Mouse (Mus musculus) thymus, postnatal 10 days (tissue): ENCODE measurements at regions not wholly inside any gene's neighbourhood (a gene's known extent, or its start where the extent isn't known, plus 50 kb on each side); places are given as distances from the start of the nearest gene placed in this dataset.

Experiments used
- DNase-seq, 2 experiments: peaks; one replicate each; pipeline ENCODE4 v3.0.0; 2021; ENCODE audit warnings: low spot score in 2 of 2

DNA sequence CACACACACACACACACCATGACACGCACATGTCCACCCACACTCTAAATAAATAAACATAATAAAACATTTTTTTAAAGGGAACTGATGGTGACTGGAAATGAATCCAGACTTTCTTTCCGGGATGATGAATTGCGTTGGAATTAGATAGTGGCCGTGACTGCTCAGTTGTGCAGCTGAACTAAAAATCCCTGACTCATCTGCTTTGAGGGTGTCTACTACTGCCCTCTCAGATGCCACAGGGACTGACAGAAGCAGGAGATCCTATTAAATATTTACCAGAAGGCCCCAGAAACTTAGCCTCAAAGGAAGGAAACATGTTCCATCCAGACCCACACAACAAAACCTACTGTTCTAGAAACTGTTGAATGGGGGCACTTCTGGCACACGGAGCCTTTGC, 65.7 kb downstream of the Polr2m start:
- no peak for DNase-seq

DNA sequence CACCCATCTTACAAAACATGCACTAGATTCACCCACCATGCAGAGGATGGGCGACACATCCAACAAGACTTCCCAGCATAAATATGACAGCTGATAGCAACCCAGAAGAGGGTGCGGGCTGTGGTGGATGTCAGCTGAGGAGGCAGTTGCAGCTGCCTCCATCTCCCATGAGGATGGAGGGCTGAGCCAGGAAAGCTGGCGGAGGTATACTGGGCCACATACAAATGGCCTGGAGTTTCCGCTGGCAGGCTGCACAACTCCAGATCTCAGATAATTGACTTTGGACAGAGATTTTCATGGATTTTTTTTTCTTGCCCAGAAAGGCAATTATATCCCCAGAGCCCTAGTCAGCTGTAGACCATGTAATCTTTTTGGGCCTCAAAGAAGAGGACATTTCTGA, 67.2 kb downstream of the Polr2m start:
- DNase-seq: no peak

DNA sequence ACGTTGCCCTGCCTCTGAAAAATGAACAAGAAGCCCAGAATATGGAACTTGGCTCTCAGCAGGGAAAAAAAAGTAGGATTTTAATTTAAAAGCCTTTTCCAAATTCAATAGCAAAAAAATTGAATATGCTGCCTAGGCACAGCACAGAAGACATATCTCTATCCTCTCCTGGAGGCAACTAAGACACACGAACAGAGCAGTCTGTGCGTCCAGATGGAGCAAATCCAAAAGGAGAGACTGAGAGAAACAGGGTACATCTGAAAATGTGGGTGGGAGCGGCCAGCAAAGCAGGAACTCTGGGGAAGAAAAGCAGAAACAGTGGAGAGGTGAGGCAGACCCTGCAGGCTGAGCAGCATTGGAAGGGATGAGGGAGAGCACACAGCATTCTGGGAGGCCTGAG, 68.5 kb downstream of the Polr2m start:
- DNase-seq: no peak

DNA sequence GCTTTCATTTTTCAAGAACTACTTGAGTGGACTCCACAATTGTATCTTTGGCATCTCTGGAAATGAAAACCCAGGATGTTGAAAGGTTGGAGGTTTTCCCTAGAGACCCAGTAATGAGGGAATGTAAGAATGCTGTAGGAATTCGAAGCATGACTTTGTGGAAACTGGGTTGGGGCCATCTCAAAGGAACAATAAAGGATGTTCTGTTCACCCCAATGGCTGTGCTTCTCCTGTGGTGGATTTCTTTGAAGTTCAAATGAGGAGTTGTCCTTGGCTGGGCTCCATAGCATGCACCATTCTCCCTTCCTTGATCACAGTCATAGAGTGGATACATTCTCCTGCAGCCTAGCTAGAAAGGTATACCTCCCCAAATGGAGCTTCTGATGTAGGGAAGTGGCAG, 74.6 kb downstream of the Polr2m start:
- DNase-seq: no peak

DNA sequence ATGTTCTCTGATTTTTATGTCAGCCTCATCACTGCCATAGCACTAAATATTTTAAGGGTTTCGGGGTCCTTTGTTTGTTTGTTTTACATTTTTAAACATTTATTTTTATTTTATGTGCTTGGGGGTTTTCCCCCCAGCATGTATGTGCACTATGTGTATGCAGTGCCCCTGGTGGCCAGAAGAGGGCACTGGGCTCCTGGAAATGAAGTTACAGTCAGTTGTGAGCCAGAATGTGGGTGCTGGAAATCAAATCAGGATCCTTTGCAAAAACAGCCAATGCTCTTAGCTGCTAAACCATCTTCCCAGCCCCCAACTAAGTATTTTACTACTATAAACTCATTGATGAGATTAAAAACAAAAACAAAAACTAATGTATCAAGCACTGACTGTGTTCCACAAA, 75.8 kb downstream of the Polr2m start:
- no peak for DNase-seq

DNA sequence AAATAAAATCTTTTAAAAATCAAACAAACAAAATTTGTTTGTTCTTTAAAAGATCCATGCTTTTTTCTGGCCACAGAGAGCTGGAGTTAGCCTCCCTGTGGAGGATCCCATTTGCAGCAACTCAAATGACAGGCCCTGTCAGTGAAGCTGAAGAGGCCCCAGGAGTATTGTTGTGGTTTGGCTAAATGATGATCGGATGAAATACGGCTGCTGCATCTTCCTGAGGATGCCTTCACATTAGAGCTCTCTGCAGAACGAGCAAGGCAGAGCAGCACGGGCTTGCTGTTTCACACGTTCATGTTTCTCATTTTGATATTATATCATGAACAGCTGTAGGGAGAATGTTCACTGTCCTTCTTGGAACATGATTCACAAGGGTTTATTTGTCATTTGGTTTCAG, 76.8 kb downstream of the Polr2m start:
- no peak for DNase-seq

DNA sequence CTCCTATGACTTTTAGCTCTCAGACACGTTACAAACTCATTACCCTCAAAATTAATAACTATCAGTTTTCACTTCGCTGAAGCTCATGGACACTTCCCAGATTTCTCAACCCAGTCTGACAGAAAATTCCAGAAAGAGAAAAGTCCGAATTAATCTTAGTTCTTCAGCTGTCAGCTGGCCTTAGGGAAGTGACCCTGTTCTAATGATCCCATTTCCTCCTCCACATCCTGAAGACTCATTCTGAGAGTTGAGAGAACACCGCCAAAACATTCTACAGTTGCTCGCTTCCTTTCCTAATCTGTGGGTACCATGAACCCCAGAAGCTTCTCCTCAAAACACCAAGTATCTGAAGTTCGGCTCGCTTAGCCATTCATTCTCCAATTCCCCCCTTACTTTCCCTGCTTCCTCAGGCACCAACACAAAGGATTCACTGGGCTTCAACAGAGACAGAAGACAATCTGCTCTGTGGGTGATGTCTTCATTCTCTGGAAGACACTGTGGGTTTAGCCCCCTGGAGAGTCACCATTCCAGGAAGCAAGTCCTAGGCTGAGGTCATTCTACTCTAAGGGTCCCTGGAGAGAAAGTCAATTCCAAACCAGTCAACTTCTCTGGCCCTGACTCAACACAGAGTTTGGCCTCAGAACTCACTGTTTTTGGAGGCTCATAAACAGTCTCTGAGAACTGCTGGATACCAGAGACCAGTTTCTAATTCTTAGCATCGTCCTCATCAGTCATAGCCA, 81.2 kb downstream of the Polr2m start:
- no peak for DNase-seq

DNA sequence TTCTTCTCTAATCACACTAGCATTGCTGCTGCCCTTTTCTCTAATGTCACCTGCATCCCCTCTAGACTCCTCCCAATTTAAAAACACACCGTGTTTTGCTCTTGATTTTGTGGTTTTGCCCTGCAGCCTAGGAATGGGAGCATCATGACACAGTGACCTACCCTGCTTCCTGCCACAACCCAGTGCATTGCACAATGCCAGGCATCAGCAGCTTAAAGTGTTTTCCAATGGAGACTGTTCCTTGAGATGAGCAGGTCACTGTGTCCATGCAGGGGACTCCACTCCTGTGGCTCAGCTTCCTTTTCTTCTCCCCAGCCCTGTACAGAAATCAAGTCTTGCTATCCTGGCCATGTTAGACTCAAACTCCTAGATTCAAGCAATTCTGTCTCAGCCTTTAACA, 84.1 kb downstream of the Polr2m start:
- DNase-seq: no peak

DNA sequence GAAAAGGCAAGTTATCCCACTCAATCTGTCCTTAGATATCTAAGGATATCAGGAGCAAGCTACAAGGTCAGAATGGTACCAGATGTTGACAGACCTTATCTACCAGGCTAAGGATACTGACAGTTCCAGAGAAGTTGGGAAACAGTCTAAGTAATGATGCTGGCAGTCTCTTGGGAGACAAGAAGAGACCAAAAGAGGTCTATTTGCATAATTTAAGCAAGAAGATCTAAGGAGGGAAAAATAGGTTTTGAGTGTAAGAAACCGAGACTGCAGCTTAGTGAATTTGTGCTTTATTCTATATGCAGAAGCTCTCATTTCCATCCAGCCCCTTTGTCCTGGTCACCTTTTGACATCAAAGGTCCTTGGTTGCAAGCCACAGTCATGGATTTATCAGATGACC, 86.4 kb downstream of the Polr2m start:
- DNase-seq: no peak

DNA sequence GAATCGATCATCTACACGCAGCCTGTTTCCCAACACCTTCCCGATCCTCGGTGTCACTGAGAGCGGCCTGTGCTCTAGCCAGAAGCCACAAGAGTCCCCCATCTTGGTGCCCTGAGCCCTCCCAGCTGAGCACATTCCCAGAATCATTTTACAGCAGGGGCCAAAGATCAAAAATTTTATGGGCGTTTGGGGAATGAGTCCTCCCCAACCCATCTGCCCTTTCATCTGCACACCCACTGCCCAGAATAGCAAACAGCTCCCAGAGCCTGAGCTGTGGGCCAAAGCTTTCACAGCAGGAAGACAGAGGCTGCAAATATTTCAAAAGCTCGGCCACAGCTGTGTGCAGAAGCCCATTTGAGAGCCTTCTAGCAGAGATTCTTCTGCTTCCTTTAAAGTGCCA, 89.0 kb downstream of the Polr2m start:
- no peak for DNase-seq

DNA sequence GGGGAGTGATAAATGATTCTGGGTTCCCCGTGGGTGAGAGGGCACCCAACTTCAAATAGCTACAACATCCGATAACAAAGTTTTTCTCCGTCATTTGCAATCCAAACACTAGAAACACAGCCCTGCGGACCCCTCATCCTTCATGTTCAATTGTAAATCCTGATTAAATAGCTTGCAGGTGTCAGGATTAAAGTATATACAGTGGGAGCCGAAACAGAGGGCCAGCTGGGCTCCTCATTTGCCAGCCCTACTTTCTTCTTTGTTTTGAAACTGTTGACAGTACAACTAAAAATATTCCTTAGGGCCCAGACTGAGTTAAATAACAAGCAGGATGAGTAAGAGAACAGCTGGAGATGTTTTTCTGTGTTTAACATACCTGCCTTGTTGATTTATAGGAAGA, 95.5 kb downstream of the Polr2m start:
- DNase-seq: no peak

DNA sequence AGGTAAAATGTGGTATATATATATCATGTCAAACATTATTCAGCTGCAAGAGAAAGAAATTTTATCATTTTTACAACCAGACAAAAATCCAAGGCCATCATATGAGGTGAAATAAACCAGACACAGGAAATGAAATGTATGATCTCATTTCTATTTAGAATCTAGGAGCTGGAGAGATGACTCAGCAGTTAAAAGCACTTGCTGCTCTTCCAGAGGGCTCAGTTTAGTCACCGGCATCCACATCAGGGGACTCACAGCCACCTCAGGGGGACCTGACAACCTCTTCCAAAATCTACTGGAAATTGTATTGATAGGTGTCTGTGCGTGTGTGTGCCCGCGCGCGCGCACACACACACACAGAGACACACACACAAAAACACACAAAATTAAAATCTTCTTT, 98.3 kb downstream of the Polr2m start:
- DNase-seq: no peak

DNA sequence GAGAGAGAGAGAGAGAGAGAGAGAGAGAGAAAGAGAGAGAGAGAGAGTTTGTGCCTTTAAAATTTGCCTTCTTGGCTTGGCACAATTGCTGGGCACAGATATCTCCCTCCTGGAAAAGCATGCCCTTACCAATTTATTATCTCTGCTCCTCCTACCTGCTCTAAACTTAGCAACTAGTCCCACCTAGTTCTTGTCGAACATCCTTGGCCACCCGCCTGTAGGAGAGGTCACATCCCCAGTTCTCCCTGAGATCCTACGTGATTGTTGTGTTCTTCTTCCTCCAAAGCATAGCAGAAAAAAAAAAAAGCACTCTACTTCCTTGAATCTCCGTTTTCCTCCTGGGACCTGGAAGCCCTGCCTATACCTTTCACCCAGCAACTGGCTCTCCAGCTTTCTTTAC, 101.8 kb downstream of the Polr2m start:
- DNase-seq: no peak

DNA sequence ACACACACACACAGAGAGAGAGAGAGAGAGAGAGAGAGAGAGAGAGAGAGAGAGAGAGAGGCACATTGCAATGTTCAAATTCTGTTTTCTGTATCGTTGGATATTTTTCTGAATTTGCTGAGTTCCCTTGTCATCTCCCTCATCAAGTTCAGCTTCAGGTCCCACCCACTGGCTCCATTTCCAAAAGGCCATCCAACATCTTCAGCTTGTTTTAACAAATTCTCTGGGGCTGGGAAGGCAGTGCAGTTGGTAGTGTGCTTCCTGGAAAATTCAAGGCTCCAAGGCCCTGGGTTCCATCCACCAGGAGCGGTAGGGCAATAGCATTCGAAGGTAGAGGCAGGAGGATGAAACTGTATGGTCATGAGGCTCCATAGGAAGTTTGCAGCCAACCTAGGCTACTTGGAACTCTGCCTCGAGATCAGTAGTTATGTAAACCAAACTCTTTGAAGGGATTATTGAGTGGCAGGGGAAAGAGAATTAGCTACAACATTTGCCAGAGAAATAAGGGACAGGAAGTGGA, 105.9 kb downstream of the Polr2m start:
- DNase-seq: no peak

DNA sequence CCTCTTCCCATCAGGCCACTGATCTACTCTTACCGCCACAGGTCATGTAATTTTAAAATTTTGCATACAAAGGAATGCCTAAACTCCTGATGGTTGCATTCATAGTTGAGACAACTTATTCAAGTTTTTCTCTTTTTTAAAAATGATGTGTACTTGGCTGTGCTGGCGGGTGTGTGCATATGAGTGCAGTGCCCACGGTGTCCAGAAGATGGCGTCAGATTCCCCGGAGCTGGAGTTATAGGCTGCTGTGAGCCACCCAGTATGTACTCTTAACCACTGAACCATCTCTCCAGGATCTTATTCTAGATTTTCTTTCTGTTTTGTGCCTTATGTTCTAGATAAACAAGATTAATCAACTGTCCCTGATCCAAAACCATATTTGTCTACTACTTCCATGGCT, 116.0 kb downstream of the Polr2m start:
- DNase-seq: no peak

DNA sequence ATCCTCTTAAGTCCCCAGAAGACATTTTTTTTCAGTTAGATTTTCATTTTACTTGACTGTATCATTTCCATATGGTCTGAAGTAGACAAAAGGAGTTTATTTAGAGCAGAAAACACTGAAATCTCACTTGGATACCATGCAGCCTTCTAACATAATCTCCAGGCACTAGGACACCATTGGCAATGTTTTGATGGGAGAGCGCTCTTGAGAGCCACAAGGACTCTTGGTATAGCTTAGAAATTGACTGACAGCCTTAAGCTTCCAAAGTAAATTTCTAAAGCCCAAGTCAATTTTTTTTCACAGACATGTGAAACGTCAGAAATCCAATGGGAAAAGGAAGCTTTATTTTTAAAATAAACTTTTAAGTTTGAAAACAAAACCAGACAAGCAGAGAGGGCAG, 116.5 kb downstream of the Polr2m start:
- DNase-seq: no peak

DNA sequence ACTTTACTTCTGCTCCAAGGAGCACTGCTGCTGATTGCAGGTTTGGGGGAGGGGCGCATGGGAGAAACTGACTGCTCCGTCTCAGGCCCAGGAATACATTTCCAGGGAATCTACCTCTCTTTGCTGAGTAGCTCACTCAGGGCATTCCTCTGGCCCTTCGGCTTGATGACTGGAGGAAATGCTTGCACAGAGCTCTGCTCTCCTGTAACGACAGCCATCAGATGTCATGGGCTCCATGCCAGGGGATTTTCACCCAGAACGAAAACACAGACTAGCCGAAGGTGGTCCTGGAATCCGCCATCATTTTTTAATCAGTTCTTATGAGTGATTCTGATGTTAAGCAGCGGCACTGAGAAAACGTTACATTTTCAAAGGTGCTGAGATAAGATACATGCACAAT, 119.2 kb downstream of the Polr2m start:
- no peak for DNase-seq

DNA sequence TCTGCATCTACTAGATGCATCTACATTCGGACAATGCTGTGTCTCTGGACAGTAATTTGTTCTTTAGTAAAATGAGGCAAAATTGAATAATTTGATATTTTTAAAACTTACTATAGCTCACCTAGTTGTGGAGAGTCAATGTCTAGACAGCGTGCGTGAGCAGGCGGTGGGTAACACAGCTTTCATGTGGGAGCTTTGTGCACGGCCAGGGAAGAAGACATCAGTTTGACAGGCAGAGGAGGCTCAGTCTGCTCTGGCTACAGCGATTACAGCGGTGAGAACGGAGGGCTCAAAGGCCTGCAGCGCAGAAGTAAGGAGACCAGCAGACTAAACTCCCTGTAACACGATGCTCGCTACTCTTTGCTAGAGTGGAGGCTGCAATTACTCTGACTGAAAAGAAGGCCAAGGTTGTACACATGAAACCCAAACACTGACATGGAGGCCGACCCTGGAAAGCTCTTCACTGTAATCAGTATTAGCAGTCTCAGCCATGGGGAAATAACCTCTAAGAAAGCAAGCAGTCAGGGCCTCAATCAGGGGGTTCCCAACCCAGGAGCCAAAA, 120.5 kb downstream of the Polr2m start:
- no peak for DNase-seq

DNA sequence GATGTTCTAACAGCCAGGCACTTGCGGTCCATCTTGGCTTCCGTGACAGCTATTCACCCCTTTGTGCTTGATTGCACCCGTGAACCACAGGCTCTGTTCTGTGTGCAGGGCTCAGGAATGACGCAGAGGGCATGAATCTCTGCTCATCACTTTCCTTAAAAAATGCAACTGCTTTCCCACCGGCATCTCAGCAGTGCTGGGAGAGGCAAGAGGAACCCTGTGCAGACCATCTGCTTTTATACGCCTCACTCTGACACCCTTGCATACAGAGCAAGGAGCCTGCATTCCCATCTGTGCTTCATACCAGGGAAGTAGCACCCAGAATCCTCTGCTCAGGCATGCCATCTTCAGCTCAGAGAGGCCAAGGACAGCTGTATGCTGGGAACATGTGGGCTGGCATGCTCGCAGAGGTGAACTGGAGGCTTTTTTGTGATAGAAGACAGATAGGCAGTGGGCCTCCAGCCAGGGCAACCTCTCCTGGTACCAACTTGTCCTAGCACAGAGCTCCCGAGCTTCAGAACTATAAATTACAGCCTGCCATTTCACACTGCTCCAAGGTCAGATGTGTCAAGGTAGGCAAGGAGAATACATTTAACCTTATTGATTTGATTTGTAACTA, 121.6 kb downstream of the Polr2m start:
- no peak for DNase-seq

DNA sequence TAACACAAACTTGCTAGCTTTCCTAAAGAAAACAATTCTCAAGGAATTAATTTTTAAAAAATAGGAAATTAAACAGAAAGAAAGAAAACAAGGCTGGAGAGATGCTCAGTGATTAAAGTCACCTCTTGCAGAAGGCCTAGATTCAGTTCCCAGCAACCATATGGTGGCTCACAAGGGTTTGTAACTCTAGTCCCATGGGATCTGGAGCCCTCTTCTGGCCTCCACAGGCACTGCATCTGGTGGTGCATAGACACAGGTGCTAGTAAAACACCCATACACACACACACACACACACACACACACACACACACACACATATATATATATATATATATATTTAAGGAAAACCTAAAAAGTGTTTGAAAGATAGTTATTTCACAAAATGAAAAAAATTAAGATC, 123.3 kb downstream of the Polr2m start:
- DNase-seq: no peak

DNA sequence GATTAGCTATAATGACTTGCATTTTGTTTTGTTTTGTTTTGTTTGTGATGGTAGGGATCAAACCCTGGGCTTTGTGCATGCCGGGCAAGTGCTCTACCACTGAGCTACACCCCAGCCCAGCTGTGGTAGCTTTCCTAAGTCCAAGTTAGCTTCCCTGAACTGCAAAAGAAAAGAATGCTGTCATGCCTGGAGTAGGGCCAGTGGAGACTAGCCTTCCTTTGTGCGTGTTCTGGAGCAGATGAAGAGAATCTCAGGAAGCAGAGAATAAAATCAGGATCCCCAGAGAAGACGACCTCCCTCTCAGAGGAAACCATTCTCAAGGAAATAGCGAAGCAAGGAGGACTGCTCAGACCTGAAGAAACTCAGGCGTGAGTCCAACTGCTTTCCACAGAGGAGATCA, 123.8 kb downstream of the Polr2m start:
- DNase-seq: no peak

DNA sequence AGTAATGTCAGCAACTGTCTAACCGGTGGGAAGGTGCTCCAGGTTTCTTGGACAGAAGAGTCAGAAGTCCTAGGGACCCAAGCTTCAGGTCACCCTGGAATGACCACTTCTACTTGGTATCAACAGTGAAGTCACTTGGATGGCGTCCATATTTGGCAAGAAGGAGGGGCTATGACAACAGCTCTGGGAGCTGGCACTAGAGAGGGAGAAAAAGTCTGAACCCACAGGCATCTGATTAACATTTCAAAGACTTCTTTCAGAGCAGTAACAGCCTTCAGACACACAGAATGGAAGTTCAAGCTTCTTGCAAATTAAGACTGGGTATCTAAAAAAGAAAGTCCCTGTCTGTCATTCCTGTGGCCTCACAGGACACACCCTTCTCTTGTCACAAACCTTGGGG, 124.4 kb downstream of the Polr2m start:
- DNase-seq: no peak

DNA sequence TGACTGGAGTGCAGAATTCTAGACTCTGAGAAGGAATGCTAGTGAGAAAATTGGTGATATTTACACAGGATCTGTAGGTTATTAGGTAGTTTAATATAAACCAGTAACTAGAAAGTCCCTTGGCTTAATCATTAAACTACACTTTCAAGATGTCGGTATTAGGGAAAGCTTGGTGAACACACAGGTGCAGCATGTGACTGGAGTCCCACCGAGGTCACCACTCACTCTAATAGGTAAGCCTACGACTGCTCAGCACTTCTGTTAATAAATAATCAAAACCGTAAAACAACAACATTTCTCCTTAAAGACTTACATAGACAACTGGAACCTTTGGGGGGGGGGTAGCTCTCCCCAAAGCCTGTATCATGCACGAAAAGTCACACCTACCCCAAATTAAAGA, 125.1 kb downstream of the Polr2m start:
- DNase-seq: no peak
